ENCODE assay signal across 12 mouse cellular contexts in the genomic region with DNA sequence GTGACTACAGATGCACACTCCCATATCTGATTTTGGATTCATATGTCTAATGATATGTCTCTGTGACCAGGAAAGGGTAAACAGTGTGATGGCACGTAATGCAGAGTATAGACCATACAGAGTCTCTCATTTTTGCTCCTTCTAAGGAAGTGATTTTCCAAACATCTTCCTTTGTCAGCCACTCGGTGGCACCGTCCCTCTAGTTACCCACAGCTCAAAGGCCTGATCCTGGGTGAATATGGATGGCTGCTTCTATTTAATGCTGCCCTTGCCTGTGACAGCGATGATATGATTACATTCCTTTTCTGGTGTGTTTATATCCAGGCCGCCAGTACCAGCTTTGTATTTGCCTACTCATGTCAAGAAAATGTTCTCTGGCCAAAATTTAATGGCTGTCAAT.
DNase-seq lines count a peak whose midpoint lies in the region; ATAC-seq and TF ChIP-seq lines count a peak whose summit lies in the region.
"Had no signal": no experiment of that assay in that cellular context is flagged by ENCODE, and none has a peak within 500 bp of the region (broad histone marks: within the 10 kb centered on the region; RNA-seq: fewer than 3 reads in every experiment).

No protein-coding gene starts in this region.

- peak; percentile 73 for ATAC-seq in lung, embryonic 16.5 days (ENCODE audit: low read depth)
- peak; percentile 73 for ATAC-seq in forebrain, embryonic 16.5 days
- ATAC-seq in neural tube, embryonic 15.5 days (ENCODE audit: low FRiP score), result peak; percentile 50; the same call in 1 of the 2 replicates
- ATAC-seq: inflammation-experienced regulatory T-cells, adult 6 months had no signal

- 62% methylated on average over 5 of the region's 5 CpGs for WGBS in heart, adult 2 months
- 69% methylated on average over 5 of the region's 5 CpGs for WGBS in heart, embryonic 10.5 days
- WGBS in lung, embryonic 16.5 days, result 47% methylated on average over 5 of the region's 5 CpGs
- WGBS in forebrain, embryonic 16.5 days, result 51% methylated on average over 5 of the region's 5 CpGs
- WGBS in neural tube, embryonic 15.5 days, result 70% methylated on average over 5 of the region's 5 CpGs

- intact Hi-C loops in heart, adult 2 months (cut with DNase I), result loop anchor here (5.0 to 10.0 kb wide), 2 partner anchors 181 to 449 kb away; a partner anchor contains a TSS

- H3K79me2 ChIP-seq in heart, adult 2 months (replicated peaks; ENCODE audit: control insufficient read depth, insufficient read depth, low read length), result no peaks in the 10 kb centered on the region

- H3K9ac ChIP-seq in heart, adult 2 months (ENCODE audit: low read depth, low read length), result no peak overlapping the region
- no peak overlapping the region for H3K9ac ChIP-seq in lung, embryonic 16.5 days (ENCODE audit: low read length)
- no peak overlapping the region for H3K9ac ChIP-seq in forebrain, embryonic 16.5 days (replicated peaks; ENCODE audit: low read depth, low read length)
- H3K9ac ChIP-seq in neural tube, embryonic 15.5 days (replicated peaks), result no peak overlapping the region

- TF ChIP-seq CTCF in heart, adult 2 months (IDR thresholded peaks at IDR 0.05), result peak; percentile 60

- H3K4me2 ChIP-seq in lung, embryonic 16.5 days (ENCODE audit: low read depth, low read length), result no peak overlapping the region
- H3K4me2 ChIP-seq in forebrain, embryonic 16.5 days (ENCODE audit: low read length), result no peak overlapping the region
- no peak overlapping the region for H3K4me2 ChIP-seq in neural tube, embryonic 15.5 days

- no peak overlapping the region for H3K4me3 ChIP-seq in heart, adult 2 months
- no peak overlapping the region for H3K4me3 ChIP-seq in heart, embryonic 10.5 days
- no peak overlapping the region for H3K4me3 ChIP-seq in lung, embryonic 16.5 days (ENCODE audit: low read length)
- H3K4me3 ChIP-seq in forebrain, embryonic 16.5 days (replicated peaks; ENCODE audit: low read length), result no peak overlapping the region
- H3K4me3 ChIP-seq in neural tube, embryonic 15.5 days (replicated peaks), result no peak overlapping the region
- H3K4me3 ChIP-seq: erythroblast, embryonic 14.5 days had no signal

- no peak for DNase-seq in heart, adult 2 months
- DNase-seq in heart, embryonic 10.5 days (ENCODE audit: low spot score), result no peak
- DNase-seq in lung, adult 18-20 months, result no peak
- DNase-seq in testis, postnatal 14 days (ENCODE audit: low spot score), result no peak
- no peak for DNase-seq in cerebellum, adult 11-12 months
- DNase-seq: cerebellum, adult 11 months; heart, adult 18-20 months had no signal

- TF ChIP-seq EP300 in heart, adult 2 months (IDR thresholded peaks at IDR 0.05; ENCODE audit: insufficient read depth, low read depth, low read length), result no peak

- no peaks in the 10 kb centered on the region for H3K9me3 ChIP-seq in heart, embryonic 10.5 days
- H3K9me3 ChIP-seq in lung, embryonic 16.5 days (ENCODE audit: control insufficient read depth, low read length), result no peaks in the 10 kb centered on the region
- H3K9me3 ChIP-seq in forebrain, embryonic 16.5 days (ENCODE audit: control insufficient read depth, low read length), result no peaks in the 10 kb centered on the region
- no peaks in the 10 kb centered on the region for H3K9me3 ChIP-seq in neural tube, embryonic 15.5 days (replicated peaks)

- no peak for TF ChIP-seq POLR2A in heart, adult 2 months (IDR thresholded peaks at IDR 0.05; ENCODE audit: insufficient read depth, low read depth, low read length)

- H3K27me3 ChIP-seq in heart, adult 2 months (ENCODE audit: control insufficient read depth, insufficient read depth, low read length), result no peaks in the 10 kb centered on the region
- H3K27me3 ChIP-seq in heart, embryonic 10.5 days (ENCODE audit: insufficient read depth, poor library complexity, severe bottlenecking), result peaks cover 7% of the 10 kb centered on the region; the same call in 1 of the 2 replicates
- H3K27me3 ChIP-seq in lung, embryonic 16.5 days (ENCODE audit: control insufficient read depth, insufficient read depth, low read depth, low read length), result no peaks in the 10 kb centered on the region
- no peaks in the 10 kb centered on the region for H3K27me3 ChIP-seq in forebrain, embryonic 16.5 days (replicated peaks; ENCODE audit: control insufficient read depth, insufficient read depth, low read length)
- peaks cover 5% of the 10 kb centered on the region; the same call in 1 of the 2 replicates for H3K27me3 ChIP-seq in neural tube, embryonic 15.5 days (replicated peaks)

- H3K4me1 ChIP-seq in heart, adult 2 months (ENCODE audit: control insufficient read depth, insufficient read depth, low read length), result no peaks in the 10 kb centered on the region
- H3K4me1 ChIP-seq in heart, embryonic 10.5 days, result peaks cover 5% of the 10 kb centered on the region; the same call in 1 of the 2 replicates
- no peaks in the 10 kb centered on the region for H3K4me1 ChIP-seq in lung, embryonic 16.5 days (replicated peaks; ENCODE audit: control insufficient read depth, insufficient read depth, low read length)
- H3K4me1 ChIP-seq in forebrain, embryonic 16.5 days (replicated peaks; ENCODE audit: control insufficient read depth, insufficient read depth, low read length), result 0 out of 2 replicates have a peak, but pooled peaks cover 2% of the 10 kb centered on the region
- no peaks in the 10 kb centered on the region for H3K4me1 ChIP-seq in neural tube, embryonic 15.5 days

- H3K36me3 ChIP-seq in heart, adult 2 months (ENCODE audit: control insufficient read depth, insufficient read depth, low read length), result no peaks in the 10 kb centered on the region
- H3K36me3 ChIP-seq in heart, embryonic 10.5 days, result peaks cover 12% of the 10 kb centered on the region; the same call in 1 of the 2 replicates
- no peaks in the 10 kb centered on the region for H3K36me3 ChIP-seq in lung, embryonic 16.5 days (ENCODE audit: control insufficient read depth, insufficient read depth, low read length)
- no peaks in the 10 kb centered on the region for H3K36me3 ChIP-seq in forebrain, embryonic 16.5 days (ENCODE audit: control insufficient read depth, insufficient read depth)
- no peaks in the 10 kb centered on the region for H3K36me3 ChIP-seq in neural tube, embryonic 15.5 days

- H3K27ac ChIP-seq in heart, adult 2 months, result no peak overlapping the region
- no peak overlapping the region for H3K27ac ChIP-seq in heart, embryonic 10.5 days
- H3K27ac ChIP-seq in lung, embryonic 16.5 days (ENCODE audit: low read length), result peak overlapping the region; percentile 57; the same call in 1 of the 2 replicates
- no peak overlapping the region for H3K27ac ChIP-seq in forebrain, embryonic 16.5 days (ENCODE audit: low read length)
- no peak overlapping the region for H3K27ac ChIP-seq in neural tube, embryonic 15.5 days (replicated peaks)
